Mouse (Mus musculus): ENCODE measurements around the gene Klf16.

- no peak for TF ChIP-seq GATA1 (IDR thresholded peaks at IDR 0.05; ENCODE audit: low read length)
- TF ChIP-seq TAL1 (IDR thresholded peaks at IDR 0.05; ENCODE audit: low read length), result no peak
Observed at GRCm38 (mm10) chr10:80621690-80621939, 44.5 kb upstream of the Klf16 start.

Data from erythroblast, embryonic 14.5 days (primary cell).